Mouse (Mus musculus) stomach, postnatal 0 days (tissue): ENCODE data around the gene Rxra. TPM values are rescaled to one million over a fixed set of nuclear protein-coding genes. Genes with fewer than 3 reads are reported as not detected.

Source experiments
- ATAC-seq: fragments of 200-750 bp; cut with Nextera tagmentation; 2 replicates; pipeline ENCODE4 v1.8.0; 2017; ENCODE audit not compliant: low FRiP score, low TSS enrichment
- DNase-seq: peaks from one replicate; pipeline ENCODE4 v3.0.0-alpha.2; 2016; ENCODE audit warnings: low spot score
- H3K27ac ChIP-seq: fragments of 300-500 bp; sonication (generic); replicated peaks from 2 replicates; pipeline ENCODE4 v1.5.1; 2014; ENCODE audit warnings: mild to moderate bottlenecking, control low read depth
- H3K27me3 ChIP-seq: fragments of 300-500 bp; sonication (generic); 2 replicates; pipeline ENCODE4 v1.6.1; 2014; ENCODE audit warnings: low read length; ENCODE audit not compliant: control insufficient read depth, insufficient read depth
- H3K36me3 ChIP-seq: fragments of 300-500 bp; sonication (generic); 2 replicates; pipeline ENCODE4 v1.6.1; 2014; ENCODE audit warnings: low read length, mixed read lengths; ENCODE audit not compliant: control insufficient read depth, insufficient read depth
- H3K4me1 ChIP-seq: fragments of 300-500 bp; sonication (generic); replicated peaks from 2 replicates; pipeline ENCODE4 v1.6.1; 2014; ENCODE audit warnings: antibody characterized with exemption; ENCODE audit not compliant: control insufficient read depth, insufficient read depth
- H3K4me2 ChIP-seq: fragments of 300-500 bp; sonication (generic); replicated peaks from 2 replicates; pipeline ENCODE4 v1.6.1; 2014; ENCODE audit warnings: low read depth, mild to moderate bottlenecking, control low read depth, moderate library complexity
- H3K4me3 ChIP-seq: fragments of 300-500 bp; sonication (generic); 2 replicates; pipeline ENCODE4 v1.5.1; 2014; ENCODE audit warnings: low read depth, low read length, control low read depth
- H3K9ac ChIP-seq: fragments of 300-500 bp; sonication (generic); 2 replicates; pipeline ENCODE4 v1.6.1; 2014; ENCODE audit warnings: mild to moderate bottlenecking, low read length, control low read depth, mixed read lengths
- H3K9me3 ChIP-seq: fragments of 300-500 bp; sonication (generic); 2 replicates; pipeline ENCODE4 v1.6.1; 2016; ENCODE audit warnings: low read length; ENCODE audit not compliant: control insufficient read depth
- CTCF ChIP-seq: IDR thresholded peaks from 2 replicates; pipeline ENCODE4 v1.5.1; 2016; ENCODE audit warnings: antibody characterized with exemption, low read depth, mild to moderate bottlenecking, moderate library complexity
- EP300 ChIP-seq: optimal IDR thresholded peaks from 2 replicates; pipeline ENCODE3; 2016; ENCODE audit warnings: antibody characterized with exemption
- WGBS: fragments of 180-500 bp; shearing (Covaris S2); extraction: QIAGEN DNeasy Blood & Tissue Kit; methylation state at CpG from one replicate; pipeline ENCODE4 v1.1.7; 2014; 5-methylcytosine and 5-hydroxymethylcytosine counted together
- polyA plus RNA-seq: library from polyadenylated mRNA; unstranded; fragments of >200 nt; fragmentation: Nextera tagmentation; extraction: Ambion mirVana; gene quantifications from 2 replicates; pipeline ENCODE4 v1.2.1, GENCODE M21; 2015

The Rxra gene
- polyA plus RNA-seq, 1 experiment from 2014 or later: 8.7 TPM

DNA sequence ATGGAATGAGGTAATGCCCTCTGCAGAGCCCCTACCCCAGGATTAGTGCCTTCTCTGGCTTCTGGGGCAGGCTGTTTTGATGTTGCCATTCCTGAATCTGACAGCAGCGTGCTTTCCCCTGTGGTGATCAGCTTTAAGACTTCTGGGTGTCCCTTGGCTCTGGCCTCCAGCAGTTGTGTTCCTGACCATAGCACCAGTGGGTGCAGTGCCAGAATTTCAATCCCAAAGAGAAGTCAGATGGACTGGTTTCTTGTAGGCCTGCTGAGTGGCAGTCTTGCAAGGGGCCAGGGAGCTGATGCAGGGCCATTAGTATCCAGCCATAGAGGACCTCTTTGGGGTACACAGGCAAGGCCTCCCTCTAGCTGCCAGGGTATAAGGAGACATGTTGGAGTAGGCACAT, 10.8 kb downstream of the Rxra start:
- peak overlapping the region; percentile 13; the same call in 1 of the 2 replicates for H3K9ac ChIP-seq
- 54% methylated on average over 1 of the region's 1 CpGs for WGBS
- no peaks in the 10 kb centered on the region for H3K27me3 ChIP-seq
- H3K27ac ChIP-seq: 0 out of 2 replicates have a peak overlapping the region, but pooled peaks have one; percentile 18
- no peaks in the 10 kb centered on the region for H3K36me3 ChIP-seq
- TF ChIP-seq CTCF (peak; percentile 23; the same call in 1 of the 2 replicates), EP300 (no peak)
- DNase-seq: no peak
- no peaks in the 10 kb centered on the region for H3K9me3 ChIP-seq
- no peak for ATAC-seq
- H3K4me3 ChIP-seq: no peak overlapping the region
- peaks cover 14% of the 10 kb centered on the region for H3K4me1 ChIP-seq
- no peak overlapping the region for H3K4me2 ChIP-seq

DNA sequence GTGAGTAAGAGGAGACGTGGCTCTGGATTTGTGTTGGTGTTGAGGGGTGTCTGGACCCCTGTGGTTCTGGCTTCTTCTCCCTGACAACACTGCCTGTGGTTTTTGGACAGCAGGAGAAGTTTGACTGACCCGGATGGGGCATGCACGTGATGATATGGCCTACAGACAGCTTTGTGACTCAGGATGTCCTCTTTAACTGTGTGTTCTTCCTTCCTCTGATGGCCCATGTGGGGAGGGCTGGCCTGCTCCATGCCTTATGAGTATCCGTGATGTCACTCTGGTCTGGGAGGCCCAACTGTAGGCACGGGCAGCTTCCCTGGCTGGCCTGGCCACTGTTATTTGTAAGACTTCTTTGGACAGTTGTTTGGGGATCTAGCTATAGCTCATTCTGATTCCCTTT, 11.7 kb downstream of the Rxra start:
- no peak for DNase-seq

DNA sequence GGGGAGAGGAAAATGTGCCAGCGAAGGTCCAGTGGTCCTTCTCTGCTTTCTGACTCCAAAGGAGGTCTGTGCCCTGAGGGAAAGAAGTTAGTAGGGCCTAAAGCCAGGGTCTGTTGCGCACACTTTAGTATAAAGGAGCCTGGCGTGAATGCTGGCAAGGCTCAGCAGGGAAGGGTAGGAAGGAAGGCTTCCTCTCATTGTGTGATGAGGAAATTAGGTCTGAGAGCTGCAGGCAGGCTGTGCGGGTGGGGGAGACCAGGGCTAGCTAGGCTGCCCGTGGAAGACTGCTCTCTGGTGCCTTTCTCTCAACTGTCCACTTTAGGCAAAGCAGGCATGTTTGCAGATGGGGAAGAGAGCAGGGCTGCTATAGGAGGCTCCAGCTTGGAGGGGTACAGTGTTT, 14.5 kb downstream of the Rxra start:
- Histone ChIP-seq H3K27me3 (no peaks in the 10 kb centered on the region), H3K36me3 (no peaks in the 10 kb centered on the region), H3K27ac (peak overlapping the region; percentile 78), H3K4me3 (no peak overlapping the region), H3K4me1 (peaks cover 11% of the 10 kb centered on the region), H3K9ac (no peak overlapping the region), H3K9me3 (no peaks in the 10 kb centered on the region), H3K4me2 (no peak overlapping the region)
- 53% methylated on average over 5 of the region's 5 CpGs for WGBS
- DNase-seq: no peak
- no peak for ATAC-seq
- TF ChIP-seq CTCF (no peak), EP300 (no peak)

More for the DNA sequence above, 11.7 kb downstream of the Rxra start:
- Histone ChIP-seq H3K4me1 (peaks cover 11% of the 10 kb centered on the region), H3K27ac (no peak overlapping the region), H3K27me3 (no peaks in the 10 kb centered on the region), H3K9ac (no peak overlapping the region), H3K9me3 (no peaks in the 10 kb centered on the region), H3K4me3 (no peak overlapping the region), H3K4me2 (no peak overlapping the region), H3K36me3 (no peaks in the 10 kb centered on the region)
- 73% methylated on average over 5 of the region's 5 CpGs for WGBS
- TF ChIP-seq CTCF (no peak), EP300 (no peak)
- ATAC-seq: no peak

DNA sequence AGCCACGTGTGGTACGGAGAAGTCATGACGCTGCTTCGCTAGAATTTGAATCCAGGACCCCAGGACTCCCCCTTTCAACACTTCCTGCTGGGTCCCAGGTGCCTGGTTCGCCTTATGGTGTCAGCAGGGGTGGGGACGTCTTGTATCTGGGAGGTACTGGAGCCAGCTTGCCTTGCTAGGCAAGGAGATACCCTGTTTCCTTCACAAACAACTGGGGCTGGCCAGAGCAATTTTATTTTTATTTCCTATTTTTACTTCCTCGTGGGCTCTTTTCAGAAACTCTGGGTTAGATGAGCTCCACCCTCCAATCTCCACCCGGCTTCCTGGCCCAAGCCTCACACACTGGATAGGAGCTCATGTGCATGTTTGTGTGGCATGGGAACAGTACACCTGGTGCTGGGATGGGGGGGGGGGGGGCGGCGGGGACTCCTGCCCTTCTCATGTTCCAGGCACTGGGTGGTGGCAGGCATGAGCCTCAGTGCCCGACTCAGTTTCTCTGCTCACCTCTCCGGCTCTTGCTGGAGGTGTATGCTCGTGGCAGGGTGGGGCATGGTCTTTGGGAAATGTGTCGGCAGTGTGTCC, 15.0 kb downstream of the Rxra start:
- Histone ChIP-seq H3K4me3 (no peak overlapping the region), H3K36me3 (no peaks in the 10 kb centered on the region), H3K27me3 (no peaks in the 10 kb centered on the region), H3K27ac (peak overlapping the region; percentile 78), H3K9me3 (no peaks in the 10 kb centered on the region), H3K4me2 (no peak overlapping the region), H3K4me1 (peaks cover 11% of the 10 kb centered on the region), H3K9ac (no peak overlapping the region)
- TF ChIP-seq CTCF (no peak), EP300 (no peak)
- DNase-seq (peak; percentile 50), ATAC-seq (peak; percentile 38; the same call in 1 of the 2 replicates)
- 52% methylated on average over 14 of the region's 14 CpGs for WGBS

DNA sequence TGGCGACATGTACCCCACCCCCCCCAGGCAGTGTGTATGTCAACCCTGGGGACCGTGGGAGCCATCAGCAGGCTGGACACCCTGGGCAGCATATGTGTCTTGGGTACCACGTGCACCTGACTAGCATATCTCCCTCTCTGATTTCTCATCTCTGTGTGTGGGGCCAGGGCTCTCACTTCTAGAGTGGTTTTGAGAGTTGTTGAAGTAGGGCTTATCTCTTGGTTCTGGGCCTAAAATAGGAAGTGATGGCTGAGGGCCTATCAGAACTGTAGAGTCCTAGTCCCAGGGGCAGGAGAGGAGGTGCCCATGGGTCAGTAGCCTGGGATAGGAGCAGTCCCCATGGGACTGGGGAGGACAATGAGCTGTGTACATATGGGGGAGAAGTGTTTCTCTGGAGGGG, 16.4 kb downstream of the Rxra start:
- no peak for TF ChIP-seq CTCF
- no peak for TF ChIP-seq EP300
- H3K27ac ChIP-seq: peak overlapping the region; percentile 78
- no peaks in the 10 kb centered on the region for H3K27me3 ChIP-seq
- peak overlapping the region; percentile 31; the same call in 1 of the 2 replicates for H3K9ac ChIP-seq
- no peak overlapping the region for H3K4me2 ChIP-seq
- no peaks in the 10 kb centered on the region for H3K9me3 ChIP-seq
- peaks cover 11% of the 10 kb centered on the region for H3K4me1 ChIP-seq
- H3K4me3 ChIP-seq: no peak overlapping the region
- no peaks in the 10 kb centered on the region for H3K36me3 ChIP-seq
- WGBS: 63% methylated on average over 3 of the region's 3 CpGs
- DNase-seq (no peak), ATAC-seq (no peak)

DNA sequence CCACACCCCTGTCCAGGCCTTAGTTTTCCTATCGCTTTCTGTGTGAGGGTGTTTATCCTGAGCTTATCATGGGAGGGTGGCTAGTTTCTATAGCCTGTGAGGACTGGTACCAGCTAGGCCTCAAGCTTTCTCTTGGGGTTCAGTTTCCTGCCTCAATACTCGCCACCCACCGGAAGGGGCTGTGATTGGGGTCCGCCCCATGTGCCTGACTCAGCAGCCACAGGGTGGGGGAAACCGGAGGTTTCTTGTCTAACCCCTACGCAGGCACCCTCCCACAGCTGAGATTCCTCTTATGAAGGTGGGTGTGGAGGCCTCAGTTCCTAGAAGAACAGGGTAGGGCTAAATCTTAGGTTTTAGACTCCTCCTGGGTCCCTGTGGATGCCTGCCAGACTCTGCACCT, 17.4 kb downstream of the Rxra start:
- TF ChIP-seq CTCF (no peak), EP300 (no peak)
- H3K27me3 ChIP-seq: no peaks in the 10 kb centered on the region
- no peaks in the 10 kb centered on the region for H3K9me3 ChIP-seq
- H3K27ac ChIP-seq: peak overlapping the region; percentile 78
- no peak overlapping the region for H3K4me2 ChIP-seq
- H3K9ac ChIP-seq: no peak overlapping the region; the same call in 1 of the 2 replicates
- ATAC-seq: peak; percentile 25
- no peak overlapping the region for H3K4me3 ChIP-seq
- H3K4me1 ChIP-seq: peaks cover 14% of the 10 kb centered on the region
- no peaks in the 10 kb centered on the region for H3K36me3 ChIP-seq
- 46% methylated on average over 6 of the region's 6 CpGs for WGBS
- DNase-seq: peak; percentile 62
